Mouse (Mus musculus): ENCODE data around the gene Acox2.

- TF ChIP-seq CTCF (IDR thresholded peaks at IDR 0.05; ENCODE audit: insufficient read depth, low read depth, low read length) (no peak), POLR2A (IDR thresholded peaks at IDR 0.05; ENCODE audit: insufficient read depth, low read depth, low read length) (no peak)
Measured at GRCm38 (mm10) chr14:8249206-8249605, 9.9 kb downstream of the Acox2 start.

Measured in olfactory bulb, adult 2 months (tissue).